Comparison of ENCODE assay signal across 8 mouse cellular contexts in genomic region chr9:102719936-102720566, GRCm38 (mm10). TPM values are rescaled to one million over a fixed set of nuclear protein-coding genes. Genes with fewer than 3 reads are reported as not detected.
DNase-seq lines count a peak whose midpoint lies in the region; ATAC-seq lines count a peak whose summit lies in the region.

No protein-coding gene starts in this region.

- no peak for ATAC-seq in hindbrain, embryonic 14.5 days (ENCODE audit: low FRiP score)
- no peak for ATAC-seq in liver, embryonic 16.5 days (ENCODE audit: low read depth)

- peak overlapping the region; percentile 86 for H3K4me3 ChIP-seq in brown adipose tissue, adult 24 weeks (ENCODE audit: insufficient read depth, low read depth, low read length)
- H3K4me3 ChIP-seq in hindbrain, embryonic 14.5 days (replicated peaks; ENCODE audit: low read length): peak overlapping the region; percentile 84
- peak overlapping the region; percentile 0; the same call in 1 of the 2 replicates for H3K4me3 ChIP-seq in liver, embryonic 16.5 days (ENCODE audit: low read depth, low read length)

- peaks cover 51% of the 10 kb centered on the region for H3K36me3 ChIP-seq in hindbrain, embryonic 14.5 days (replicated peaks; ENCODE audit: control insufficient read depth, insufficient read depth)
- no peaks in the 10 kb centered on the region; the same call in none of the 2 replicates for H3K36me3 ChIP-seq in liver, embryonic 16.5 days (ENCODE audit: control insufficient read depth, insufficient read depth)

- H3K9me3 ChIP-seq in hindbrain, embryonic 14.5 days (ENCODE audit: control insufficient read depth, low read length): no peaks in the 10 kb centered on the region
- H3K9me3 ChIP-seq in liver, embryonic 16.5 days (replicated peaks; ENCODE audit: control insufficient read depth, low read length): no peaks in the 10 kb centered on the region

- 39% methylated on average over 17 of the region's 17 CpGs for WGBS in hindbrain, embryonic 14.5 days
- 67% methylated on average over 17 of the region's 17 CpGs for WGBS in liver, embryonic 16.5 days (ENCODE audit: insufficient replicate concordance)

- peak overlapping the region; percentile 96 for H3K9ac ChIP-seq in hindbrain, embryonic 14.5 days
- no peak overlapping the region; the same call in 1 of the 2 replicates for H3K9ac ChIP-seq in liver, embryonic 16.5 days (ENCODE audit: low read depth, low read length)

- H3K27me3 ChIP-seq in hindbrain, embryonic 14.5 days (ENCODE audit: control insufficient read depth, insufficient read depth, low read length): no peaks in the 10 kb centered on the region
- peaks cover 36% of the 10 kb centered on the region for H3K27me3 ChIP-seq in liver, embryonic 16.5 days (ENCODE audit: control insufficient read depth, insufficient read depth, low read depth, low read length)

- H3K27ac ChIP-seq in brown adipose tissue, adult 24 weeks (replicated peaks; ENCODE audit: low read depth, low read length): peak overlapping the region; percentile 80
- H3K27ac ChIP-seq in hindbrain, embryonic 14.5 days: peak overlapping the region; percentile 97
- H3K27ac ChIP-seq in liver, embryonic 16.5 days (ENCODE audit: low read length): no peak overlapping the region

- H3K4me2 ChIP-seq in hindbrain, embryonic 14.5 days (replicated peaks): peak overlapping the region; percentile 97
- no peak overlapping the region; the same call in 1 of the 2 replicates for H3K4me2 ChIP-seq in liver, embryonic 16.5 days (ENCODE audit: low read depth, low read length)

- H3K4me1 ChIP-seq in brown adipose tissue, adult 24 weeks (ENCODE audit: control insufficient read depth, insufficient read depth, insufficient read length, low read length): peaks cover 28% of the 10 kb centered on the region
- peaks cover 69% of the 10 kb centered on the region for H3K4me1 ChIP-seq in hindbrain, embryonic 14.5 days (replicated peaks; ENCODE audit: control insufficient read depth, insufficient read depth, low read length)
- H3K4me1 ChIP-seq in liver, embryonic 16.5 days (ENCODE audit: control insufficient read depth, low read depth, low read length): peaks cover 20% of the 10 kb centered on the region

- DNase-seq in adrenal gland, adult 2 months: peak; percentile 39
- DNase-seq in adrenal gland, postnatal 10 days: no peak
- DNase-seq in hindbrain, embryonic 14.5 days (ENCODE audit: low spot score): no peak
- DNase-seq in cerebellum, adult 9-10 months: no peak
- no peak for DNase-seq in left cerebral cortex, adult 8-10 months (ENCODE audit: low spot score in 2 of 2)
- no peak for DNase-seq in urinary bladder, postnatal 4 days (ENCODE audit: low spot score in 2 of 2)

RNA-seq across cellular contexts. Expression of gene Amotl2, which starts 3.6 kb away (rescaled TPM):
- 100 to 1,000 TPM; 154 to 186 TPM for total RNA-seq in adrenal gland, adult 2 months (2021)
- 116 and 153 TPM in 2 replicates for polyA plus RNA-seq in adrenal gland, adult 2 months (2012; rRNA removed)
- 100 to 1,000 TPM; 101 to 154 TPM for total RNA-seq in adrenal gland, postnatal 10 days (2021)
- 33.0 and 42.2 TPM in 2 replicates for polyA plus RNA-seq in brown adipose tissue, adult 24 weeks (2012; ENCODE audit: insufficient read depth, insufficient read length, missing spikeins)
- 54.1 and 56.8 TPM in 2 replicates for polyA plus RNA-seq in hindbrain, embryonic 14.5 days (2014; fragmentation: Nextera tagmentation; extraction: Ambion mirVana)
- polyA plus RNA-seq in liver, embryonic 16.5 days (2015; fragmentation: Nextera tagmentation; extraction: Ambion mirVana): 5.0 and 5.4 TPM in 2 replicates
- 10 to 100 TPM; 16.5 to 25.1 (median 18.6) TPM for total RNA-seq in left cerebral cortex, adult 8-10 months (2022)

Comparison
In these comparisons a context has a peak if more than half of its experiments do, and no peak if none do; other contexts are left out.
1. H3K4me3 ChIP-seq: peak in every context shown above with its lines; median percentile 86 in brown adipose tissue, adult 24 weeks; 84 in hindbrain, embryonic 14.5 days; 0 in liver, embryonic 16.5 days.